Mouse (Mus musculus): ENCODE measurements at regions not wholly inside any gene's neighbourhood (a gene's known extent, or its start where the extent isn't known, plus 50 kb on each side); places are given as distances from the start of the nearest gene placed in this dataset.

DNA sequence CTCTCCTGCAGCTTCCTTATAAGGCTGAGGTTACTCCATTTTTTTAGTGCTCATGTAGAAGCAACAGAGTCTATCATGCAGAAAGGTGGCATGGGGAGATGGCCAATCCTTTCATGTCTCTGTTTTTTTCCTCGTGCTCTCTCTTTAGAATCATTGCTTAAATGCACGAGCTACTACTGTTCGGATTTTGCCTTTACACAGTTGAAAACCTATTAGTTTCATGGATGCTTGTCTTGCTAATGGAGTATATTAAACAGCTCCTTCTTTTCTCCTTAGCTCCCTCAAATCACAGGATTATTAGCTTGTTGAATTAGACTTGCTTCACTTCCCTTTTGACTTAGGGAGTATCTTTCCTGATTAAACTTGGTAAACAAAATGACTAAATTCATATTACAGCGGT is 497.3 kb downstream of the Cntn6 start:
- TF ChIP-seq CTCF (IDR thresholded peaks at IDR 0.05; ENCODE audit: low read depth) (no peak), EP300 (IDR thresholded peaks at IDR 0.05; ENCODE audit: low read depth) (no peak)

All from heart, postnatal 0 days (tissue).